Mouse (Mus musculus) cortical plate, adult 2 months (tissue): ENCODE measurements around the gene Ap4e1. TPM values are rescaled to one million over a fixed set of nuclear protein-coding genes. Genes with fewer than 3 reads are reported as not detected.
A peak's percentile ranks its signal among the peaks of the same experiment; 100 is the strongest.
"Not testable (repeated sequence)": the region's sequence is repeated elsewhere in the genome, so short reads cannot be mapped to it uniquely, and the experiment has no call there.

Source experiments
- H3K27ac ChIP-seq: fragments of 200-500 bp; 2 replicates; pipeline ENCODE4 v1.5.1; 2012; ENCODE audit warnings: low read length, control low read depth, inconsistent platforms; ENCODE audit not compliant: insufficient read depth
- H3K4me1 ChIP-seq: fragments of 200-500 bp; 2 replicates; pipeline ENCODE4 v1.6.1; 2011; ENCODE audit warnings: low read length; ENCODE audit not compliant: control insufficient read depth, insufficient read depth
- H3K4me3 ChIP-seq: fragments of 200-500 bp; 2 replicates; pipeline ENCODE4 v1.5.1; 2011; ENCODE audit warnings: mild to moderate bottlenecking, low read length, control low read depth; ENCODE audit not compliant: insufficient read depth
- CTCF ChIP-seq: fragments of 200-500 bp; IDR thresholded peaks from 2 replicates; pipeline ENCODE4 v1.5.1; 2011; ENCODE audit warnings: mild to moderate bottlenecking, control low read depth, low read length; ENCODE audit not compliant: insufficient read depth; ENCODE audit errors: extremely low read depth
- POLR2A ChIP-seq: fragments of 200-500 bp; IDR thresholded peaks from 2 replicates; pipeline ENCODE4 v1.6.1; 2011; ENCODE audit warnings: mild to moderate bottlenecking, low read length, control low read depth; ENCODE audit not compliant: insufficient read depth; ENCODE audit errors: extremely low read depth
- polyA plus RNA-seq: library from polyadenylated mRNA; depleted of rRNA; stranded (reverse); fragments of >200 nt; gene quantifications from 2 replicates; pipeline ENCODE4 v1.2.3, GENCODE M21; 2012; rRNA removed

Ap4e1 gene
- polyA plus RNA-seq, 1 experiment = 7.4 TPM

- no peak for TF ChIP-seq CTCF
- TF ChIP-seq POLR2A = 0 out of 2 replicates have a peak, but pooled peaks have one; percentile 36
- Histone ChIP-seq H3K27ac (no peak within 1 kb of the TSS), H3K4me1 (peaks cover 1% of the 10 kb centered on the region; the same call in 1 of the 2 replicates), H3K4me3 (peak within 1 kb of the TSS; percentile 48)
These were observed 61.9 kb downstream of the Ap4e1 start, which contains the start of gene Blvra for GRCm38 (mm10) chr2:127070435-127070841. Gene Blvra (plus strand): TSS chr2:127070665.

- H3K27ac ChIP-seq = no peak overlapping the region
- peak overlapping the region; percentile 48 for H3K4me3 ChIP-seq
- TF ChIP-seq CTCF (no peak), POLR2A (no peak)
- peaks cover 1% of the 10 kb centered on the region; the same call in 1 of the 2 replicates for H3K4me1 ChIP-seq
These were observed 62.4 kb downstream of the Ap4e1 start for GRCm38 (mm10) chr2:127070879-127071278.

GRCm38 (mm10) chr2:127074116-127074515, 65.6 kb downstream of the Ap4e1 start:
- no peak overlapping the region for H3K27ac ChIP-seq
- TF ChIP-seq POLR2A (no peak), CTCF (no peak)
- H3K4me1 ChIP-seq = peaks cover 1% of the 10 kb centered on the region; the same call in 1 of the 2 replicates
- H3K4me3 ChIP-seq = no peak overlapping the region

GRCm38 (mm10) chr2:127077611-127078010, 69.1 kb downstream of the Ap4e1 start:
- H3K4me3 ChIP-seq = no peak overlapping the region
- H3K4me1 ChIP-seq = no peaks in the 10 kb centered on the region
- H3K27ac ChIP-seq = no peak overlapping the region
- no peak for TF ChIP-seq CTCF
- no peak for TF ChIP-seq POLR2A

- H3K4me1 ChIP-seq, H3K4me3 ChIP-seq, H3K27ac ChIP-seq: not testable (repeated sequence)
These were observed 70.5 kb downstream of the Ap4e1 start for GRCm38 (mm10) chr2:127079066-127079465.

- no peak overlapping the region for H3K27ac ChIP-seq
- H3K4me3 ChIP-seq = no peak overlapping the region
- H3K4me1 ChIP-seq = no peaks in the 10 kb centered on the region
- TF ChIP-seq POLR2A (no peak), CTCF (no peak)
These were observed 71.5 kb downstream of the Ap4e1 start for GRCm38 (mm10) chr2:127079881-127080590.

GRCm38 (mm10) chr2:127080591-127081218, 72.2 kb downstream of the Ap4e1 start:
- TF ChIP-seq CTCF (no peak), POLR2A (no peak)

GRCm38 (mm10) chr2:127086235-127086634, 77.7 kb downstream of the Ap4e1 start:
- TF ChIP-seq CTCF (no peak), POLR2A (no peak)
- no peak overlapping the region for H3K4me3 ChIP-seq
- H3K4me1 ChIP-seq = no peaks in the 10 kb centered on the region
- H3K27ac ChIP-seq = no peak overlapping the region

More at GRCm38 (mm10) chr2:127080591-127081218, 72.2 kb downstream of the Ap4e1 start:
- Histone ChIP-seq H3K4me3 (no peak overlapping the region), H3K4me1 (no peaks in the 10 kb centered on the region), H3K27ac (no peak overlapping the region)

GRCm38 (mm10) chr2:127090151-127090550, 81.6 kb downstream of the Ap4e1 start:
- H3K4me3 ChIP-seq, H3K4me1 ChIP-seq, H3K27ac ChIP-seq: not testable (repeated sequence)

GRCm38 (mm10) chr2:127092000-127092399, 83.5 kb downstream of the Ap4e1 start:
- Histone ChIP-seq H3K27ac (no peak overlapping the region), H3K4me1 (no peaks in the 10 kb centered on the region), H3K4me3 (no peak overlapping the region)
- TF ChIP-seq CTCF (no peak), POLR2A (no peak)

- Histone ChIP-seq H3K4me3 (no peak overlapping the region), H3K27ac (no peak overlapping the region), H3K4me1 (no peaks in the 10 kb centered on the region)
- TF ChIP-seq POLR2A = no peak
- no peak for TF ChIP-seq CTCF
These were observed 100.5 kb downstream of the Ap4e1 start for GRCm38 (mm10) chr2:127108986-127109385.

Other genes with a start within 250 kb of the Ap4e1 start
- 3.1 and 4.0 TPM in 2 replicates for gene Usp50, start 225.2 kb upstream of the Ap4e1 start, polyA plus RNA-seq
- gene Trpm7, start 132.5 kb upstream of the Ap4e1 start, polyA plus RNA-seq = 27.9 and 30.7 TPM in 2 replicates
- 22.3 and 22.8 TPM in 2 replicates for gene Sppl2a, start 75.5 kb upstream of the Ap4e1 start, polyA plus RNA-seq
- gene Blvra, start 61.9 kb downstream of the Ap4e1 start, polyA plus RNA-seq = 23.7 and 26.5 TPM in 2 replicates
- 1.6 and 2.2 TPM in 2 replicates for gene Ncaph, start 125.2 kb downstream of the Ap4e1 start, polyA plus RNA-seq
- gene Itpripl1, start 134.7 kb downstream of the Ap4e1 start, polyA plus RNA-seq = 1.5 and 2.0 TPM in 2 replicates
- gene 1810024B03Rik, start 199.6 kb downstream of the Ap4e1 start, polyA plus RNA-seq = 1.4 and 1.8 TPM in 2 replicates
- 61.7 and 62.3 TPM in 2 replicates for gene Snrnp200, start 199.7 kb downstream of the Ap4e1 start, polyA plus RNA-seq
- gene Ciao1, start 239.1 kb downstream of the Ap4e1 start, polyA plus RNA-seq = 72.2 and 79.1 TPM in 2 replicates
- gene Tmem127, start 239.2 kb downstream of the Ap4e1 start, polyA plus RNA-seq = 65.2 and 70.5 TPM in 2 replicates